Mouse (Mus musculus): Measurements from ENCODE around the gene Gm4302. TPM values are rescaled to one million over a fixed set of nuclear protein-coding genes. Genes with fewer than 3 reads are reported as not detected.

Gene Gm4302
- polyA plus RNA-seq (2012; rRNA removed; ENCODE audit: low replicate concordance): not detected in 2 replicates

DNA sequence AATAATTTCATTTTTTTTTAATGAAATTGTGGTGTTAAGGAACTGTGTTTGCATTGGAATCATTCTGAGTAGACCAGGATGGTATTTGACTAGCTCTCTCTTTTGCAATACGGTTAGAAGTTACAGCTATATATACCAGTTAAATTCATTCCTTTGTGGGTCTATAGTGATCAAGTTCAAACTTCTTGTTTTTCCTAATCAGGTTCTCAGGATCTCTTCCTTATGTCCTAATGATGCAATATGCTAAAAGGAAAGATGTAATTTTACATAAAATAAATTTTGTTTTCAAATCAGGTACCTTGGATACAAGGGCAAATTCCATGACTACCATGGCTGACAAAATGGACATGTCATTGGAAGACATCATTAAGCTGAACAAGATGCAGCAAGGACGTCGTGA is at the start of gene Gm4302:
TSS of gene Gm4302 (plus strand) at position 301 of the 400 bp plus-strand sequence.

DNA sequence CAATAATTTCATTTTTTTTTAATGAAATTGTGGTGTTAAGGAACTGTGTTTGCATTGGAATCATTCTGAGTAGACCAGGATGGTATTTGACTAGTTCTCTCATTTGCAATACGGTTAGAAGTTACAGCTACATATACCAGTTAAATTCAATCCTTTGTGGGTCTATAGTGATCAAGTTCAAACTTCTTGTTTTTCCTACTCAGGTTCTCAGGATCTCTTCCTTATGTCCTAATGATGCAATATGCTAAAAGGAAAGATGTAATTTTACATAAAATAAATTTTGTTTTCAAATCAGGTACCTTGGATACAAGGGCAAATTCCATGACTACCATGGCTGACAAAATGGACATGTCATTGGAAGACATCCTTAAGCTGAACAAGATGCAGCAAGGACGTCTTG is 5.3 kb upstream of the Gm4302 start, which contains the start of gene Gm4301:
TSS of gene Gm4301 (plus strand) at position 301 of the 400 bp plus-strand sequence.

DNA sequence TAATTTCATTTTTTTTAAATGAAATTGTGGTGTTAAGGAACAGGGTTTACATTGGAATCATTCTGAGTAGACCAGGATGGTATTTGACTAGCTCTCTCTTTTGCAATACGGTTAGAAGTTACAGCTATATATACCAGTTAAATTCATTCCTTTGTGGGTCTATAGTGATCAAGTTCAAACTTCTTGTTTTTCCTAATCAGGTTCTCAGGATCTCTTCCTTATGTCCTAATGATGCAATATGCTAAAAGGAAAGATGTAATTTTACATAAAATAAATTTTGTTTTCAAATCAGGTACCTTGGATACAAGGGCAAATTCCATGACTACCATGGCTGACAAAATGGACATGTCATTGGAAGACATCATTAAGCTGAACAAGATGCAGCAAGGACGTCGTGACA is 5.0 kb downstream of the Gm4302 start, which contains the start of gene Gm4303:
TSS of gene Gm4303 (plus strand) at position 301 of the 400 bp plus-strand sequence.

DNA sequence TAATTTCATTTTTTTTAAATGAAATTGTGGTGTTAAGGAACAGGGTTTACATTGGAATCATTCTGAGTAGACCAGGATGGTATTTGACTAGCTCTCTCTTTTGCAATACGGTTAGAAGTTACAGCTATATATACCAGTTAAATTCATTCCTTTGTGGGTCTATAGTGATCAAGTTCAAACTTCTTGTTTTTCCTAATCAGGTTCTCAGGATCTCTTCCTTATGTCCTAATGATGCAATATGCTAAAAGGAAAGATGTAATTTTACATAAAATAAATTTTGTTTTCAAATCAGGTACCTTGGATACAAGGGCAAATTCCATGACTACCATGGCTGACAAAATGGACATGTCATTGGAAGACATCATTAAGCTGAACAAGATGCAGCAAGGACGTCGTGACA is 10.2 kb downstream of the Gm4302 start, which contains the start of gene Gm4305:
TSS of gene Gm4305 (plus strand) at position 301 of the 400 bp plus-strand sequence.

DNA sequence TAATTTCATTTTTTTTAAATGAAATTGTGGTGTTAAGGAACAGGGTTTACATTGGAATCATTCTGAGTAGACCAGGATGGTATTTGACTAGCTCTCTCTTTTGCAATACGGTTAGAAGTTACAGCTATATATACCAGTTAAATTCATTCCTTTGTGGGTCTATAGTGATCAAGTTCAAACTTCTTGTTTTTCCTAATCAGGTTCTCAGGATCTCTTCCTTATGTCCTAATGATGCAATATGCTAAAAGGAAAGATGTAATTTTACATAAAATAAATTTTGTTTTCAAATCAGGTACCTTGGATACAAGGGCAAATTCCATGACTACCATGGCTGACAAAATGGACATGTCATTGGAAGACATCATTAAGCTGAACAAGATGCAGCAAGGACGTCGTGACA is 20.4 kb downstream of the Gm4302 start, which contains the start of gene Gm4307:
TSS of gene Gm4307 (plus strand) at position 301 of the 400 bp plus-strand sequence.

DNA sequence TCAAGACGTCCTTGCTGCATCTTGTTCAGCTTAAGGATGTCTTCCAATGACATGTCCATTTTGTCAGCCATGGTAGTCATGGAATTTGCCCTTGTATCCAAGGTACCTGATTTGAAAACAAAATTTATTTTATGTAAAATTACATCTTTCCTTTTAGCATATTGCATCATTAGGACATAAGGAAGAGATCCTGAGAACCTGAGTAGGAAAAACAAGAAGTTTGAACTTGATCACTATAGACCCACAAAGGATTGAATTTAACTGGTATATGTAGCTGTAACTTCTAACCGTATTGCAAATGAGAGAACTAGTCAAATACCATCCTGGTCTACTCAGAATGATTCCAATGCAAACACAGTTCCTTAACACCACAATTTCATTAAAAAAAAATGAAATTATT is 41.8 kb downstream of the Gm4302 start, which contains the start of gene Gm4312:
TSS of gene Gm4312 (minus strand) at position 101 of the 400 bp plus-strand sequence.

Other genes with a start within 250 kb of the Gm4302 start
- not detected in 2 replicates for gene Gm4301, start 5.2 kb upstream of the Gm4302 start, polyA plus RNA-seq (2012; rRNA removed; ENCODE audit: low replicate concordance)
- gene Gm4303, start 5.1 kb downstream of the Gm4302 start, polyA plus RNA-seq (2012; rRNA removed; ENCODE audit: low replicate concordance): not detected in 2 replicates
- gene Gm4305, start 10.3 kb downstream of the Gm4302 start, polyA plus RNA-seq (2012; rRNA removed; ENCODE audit: low replicate concordance): not detected in 2 replicates
- gene Gm4307, start 20.5 kb downstream of the Gm4302 start, polyA plus RNA-seq (2012; rRNA removed; ENCODE audit: low replicate concordance): not detected in 2 replicates
- not detected in 2 replicates for gene Gm4312, start 41.7 kb downstream of the Gm4302 start, polyA plus RNA-seq (2012; rRNA removed; ENCODE audit: low replicate concordance)
- 7.8 and 13.0 TPM in 2 replicates for gene Tmtc3, start 146.5 kb downstream of the Gm4302 start, polyA plus RNA-seq (2012; rRNA removed; ENCODE audit: low replicate concordance)
- 0.42 and 0.48 TPM in 2 replicates for gene Cep290, start 146.7 kb downstream of the Gm4302 start, polyA plus RNA-seq (2012; rRNA removed; ENCODE audit: low replicate concordance)
- 5.2 and 9.0 TPM in 2 replicates for gene 4930430F08Rik, start 249.6 kb downstream of the Gm4302 start, polyA plus RNA-seq (2012; rRNA removed; ENCODE audit: low replicate concordance)
- gene 1700017N19Rik, start 249.6 kb downstream of the Gm4302 start, polyA plus RNA-seq (2012; rRNA removed; ENCODE audit: low replicate concordance): not detected in 2 replicates